Mouse (Mus musculus) small intestine, adult 2 months (tissue): Measurements from ENCODE around the gene Crat.

Source experiments
- CTCF ChIP-seq: fragments of 200-500 bp; IDR thresholded peaks from 2 replicates; pipeline ENCODE4 v1.5.1; 2012; ENCODE audit warnings: low read depth, mild to moderate bottlenecking, control low read depth, inconsistent platforms, low read length, moderate library complexity, mixed read lengths; ENCODE audit not compliant: insufficient replicate concordance, insufficient read length; ENCODE audit errors: extremely low read depth
- POLR2A ChIP-seq: fragments of 200-500 bp; IDR thresholded peaks from 2 replicates; pipeline ENCODE4 v1.6.1; 2012; ENCODE audit warnings: low read depth, mild to moderate bottlenecking, control low read depth, inconsistent platforms, low read length, moderate library complexity

DNA sequence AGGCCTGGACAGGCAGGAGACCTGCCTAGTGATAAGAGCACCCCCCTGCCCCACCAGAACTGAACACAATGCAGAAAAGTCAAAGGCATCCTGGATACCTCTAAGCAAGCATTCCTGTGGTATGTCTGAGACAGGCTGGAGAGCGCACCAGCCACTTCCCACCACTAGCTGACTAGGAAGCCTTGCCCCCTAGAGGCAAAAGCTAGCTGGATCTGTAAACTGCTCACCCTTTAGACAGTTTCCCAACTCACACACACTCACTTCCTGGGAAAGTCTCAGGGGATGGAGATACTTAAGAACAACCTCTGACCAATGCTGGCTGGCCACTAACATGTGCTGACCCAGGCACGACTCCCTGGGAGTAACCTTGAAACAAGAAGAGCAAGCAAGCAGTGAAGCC, 64.5 kb downstream of the Crat start:
- no peak for TF ChIP-seq CTCF
- TF ChIP-seq POLR2A: no peak
